Mouse (Mus musculus): Measurements from ENCODE around the gene Utp4. TPM values are rescaled to one million over a fixed set of nuclear protein-coding genes. Genes with fewer than 3 reads are reported as not detected.
A peak's percentile ranks its signal among the peaks of the same experiment; 100 is the strongest.

The Utp4 gene
- polyA plus RNA-seq, 1 experiment from 2014 or later: 79.2 TPM

GRCm38 (mm10) chr8:106887336-106888189 is 5.9 kb upstream of the Utp4 start:
- peak; percentile 81 for TF ChIP-seq CTCF (IDR thresholded peaks at IDR 0.05; ENCODE audit: low read depth)

GRCm38 (mm10) chr8:106888803-106889202 is 4.6 kb upstream of the Utp4 start:
- H3K27me3 ChIP-seq (ENCODE audit: insufficient read depth, low read length): no peaks in the 10 kb centered on the region
- TF ChIP-seq CTCF (IDR thresholded peaks at IDR 0.05; ENCODE audit: low read depth): no peak
- WGBS: 78% methylated on average over 3 of the region's 3 CpGs
- no peak overlapping the region for H3K27ac ChIP-seq (ENCODE audit: low read depth)
- DNase-seq: no peak
- H3K36me3 ChIP-seq (ENCODE audit: insufficient read depth): peaks cover 34% of the 10 kb centered on the region
- no peak overlapping the region for H3K9ac ChIP-seq
- no peak overlapping the region for H3K4me2 ChIP-seq
- no peak overlapping the region for H3K4me3 ChIP-seq (ENCODE audit: low read depth, low read length)
- H3K4me1 ChIP-seq (ENCODE audit: insufficient read depth): 0 out of 2 replicates have a peak, but pooled peaks cover 5% of the 10 kb centered on the region
- no peak for ATAC-seq (ENCODE audit: insufficient read depth)
- no peaks in the 10 kb centered on the region for H3K9me3 ChIP-seq (ENCODE audit: low read depth, low read length)

More at GRCm38 (mm10) chr8:106887336-106888189, 5.9 kb upstream of the Utp4 start:
- Histone ChIP-seq H3K9me3 (ENCODE audit: low read depth, low read length) (no peaks in the 10 kb centered on the region), H3K4me3 (ENCODE audit: low read depth, low read length) (no peak overlapping the region), H3K4me1 (ENCODE audit: insufficient read depth) (0 out of 2 replicates have a peak, but pooled peaks cover 5% of the 10 kb centered on the region), H3K4me2 (no peak overlapping the region), H3K27ac (ENCODE audit: low read depth) (no peak overlapping the region), H3K9ac (no peak overlapping the region), H3K36me3 (ENCODE audit: insufficient read depth) (peaks cover 45% of the 10 kb centered on the region), H3K27me3 (ENCODE audit: insufficient read depth, low read length) (no peaks in the 10 kb centered on the region)
- peak; percentile 91 for DNase-seq
- 45% methylated on average over 5 of the region's 5 CpGs for WGBS
- no peak for ATAC-seq (ENCODE audit: insufficient read depth)

GRCm38 (mm10) chr8:106892210-106892805 is 1.1 kb upstream of the Utp4 start:
- H3K27me3 ChIP-seq (ENCODE audit: insufficient read depth, low read length): no peaks in the 10 kb centered on the region
- H3K9ac ChIP-seq: peak overlapping the region; percentile 97
- DNase-seq: peak; percentile 66
- WGBS: under 1% methylated on average over 15 of the region's 15 CpGs
- peak; percentile 19; the same call in 1 of the 2 replicates for ATAC-seq (ENCODE audit: insufficient read depth)
- TF ChIP-seq CTCF (IDR thresholded peaks at IDR 0.05; ENCODE audit: low read depth): no peak
- H3K4me2 ChIP-seq: peak overlapping the region; percentile 81
- H3K4me3 ChIP-seq (ENCODE audit: low read depth, low read length): peak overlapping the region; percentile 94
- peaks cover 23% of the 10 kb centered on the region for H3K36me3 ChIP-seq (ENCODE audit: insufficient read depth)
- H3K4me1 ChIP-seq (ENCODE audit: insufficient read depth): peaks cover 11% of the 10 kb centered on the region; the same call in 1 of the 2 replicates
- H3K9me3 ChIP-seq (ENCODE audit: low read depth, low read length): no peaks in the 10 kb centered on the region
- H3K27ac ChIP-seq (ENCODE audit: low read depth): peak overlapping the region; percentile 96

GRCm38 (mm10) chr8:106892806-106893451 is 507 bp upstream of the Utp4 start:
- H3K27me3 ChIP-seq (ENCODE audit: insufficient read depth, low read length): no peaks in the 10 kb centered on the region
- no peaks in the 10 kb centered on the region for H3K9me3 ChIP-seq (ENCODE audit: low read depth, low read length)
- peaks cover 11% of the 10 kb centered on the region; the same call in 1 of the 2 replicates for H3K4me1 ChIP-seq (ENCODE audit: insufficient read depth)
- peak overlapping the region; percentile 97 for H3K9ac ChIP-seq
- H3K4me2 ChIP-seq: peak overlapping the region; percentile 81
- H3K4me3 ChIP-seq (ENCODE audit: low read depth, low read length): peak overlapping the region; percentile 94
- peak overlapping the region; percentile 96 for H3K27ac ChIP-seq (ENCODE audit: low read depth)
- TF ChIP-seq CTCF (IDR thresholded peaks at IDR 0.05; ENCODE audit: low read depth): no peak
- H3K36me3 ChIP-seq (ENCODE audit: insufficient read depth): peaks cover 29% of the 10 kb centered on the region
- WGBS: under 1% methylated on average over 57 of the region's 57 CpGs
- DNase-seq (peak; percentile 68), ATAC-seq (ENCODE audit: insufficient read depth) (peak; percentile 81)

GRCm38 (mm10) chr8:106899473-106899872 is 6.0 kb downstream of the Utp4 start:
- H3K4me1 ChIP-seq (ENCODE audit: insufficient read depth): 0 out of 2 replicates have a peak, but pooled peaks cover under 1% of the 10 kb centered on the region
- H3K9ac ChIP-seq: no peak overlapping the region
- H3K27me3 ChIP-seq (ENCODE audit: insufficient read depth, low read length): no peaks in the 10 kb centered on the region
- no peak overlapping the region for H3K4me3 ChIP-seq (ENCODE audit: low read depth, low read length)
- TF ChIP-seq CTCF (IDR thresholded peaks at IDR 0.05; ENCODE audit: low read depth): no peak
- WGBS: 81% methylated on average over 5 of the region's 5 CpGs
- no peak overlapping the region for H3K27ac ChIP-seq (ENCODE audit: low read depth)
- ATAC-seq (ENCODE audit: insufficient read depth) (no peak), DNase-seq (no peak)
- peaks cover 91% of the 10 kb centered on the region for H3K36me3 ChIP-seq (ENCODE audit: insufficient read depth)
- H3K9me3 ChIP-seq (ENCODE audit: low read depth, low read length): no peaks in the 10 kb centered on the region
- no peak overlapping the region for H3K4me2 ChIP-seq

- DNase-seq (peak; percentile 89), ATAC-seq (ENCODE audit: insufficient read depth) (no peak)
- Histone ChIP-seq H3K9ac (no peak overlapping the region), H3K27ac (ENCODE audit: low read depth) (no peak overlapping the region), H3K27me3 (ENCODE audit: insufficient read depth, low read length) (no peaks in the 10 kb centered on the region), H3K9me3 (ENCODE audit: low read depth, low read length) (no peaks in the 10 kb centered on the region), H3K4me1 (ENCODE audit: insufficient read depth) (no peaks in the 10 kb centered on the region), H3K4me2 (no peak overlapping the region), H3K36me3 (ENCODE audit: insufficient read depth) (peaks cover 82% of the 10 kb centered on the region), H3K4me3 (ENCODE audit: low read depth, low read length) (no peak overlapping the region)
- 92% methylated on average over 17 of the region's 17 CpGs for WGBS
- TF ChIP-seq CTCF (IDR thresholded peaks at IDR 0.05; ENCODE audit: low read depth): peak; percentile 74
These were observed 12.5 kb downstream of the Utp4 start for GRCm38 (mm10) chr8:106905727-106906480.
